Mouse (Mus musculus): ENCODE results near the gene Zbtb25. TPM values are rescaled to one million over a fixed set of nuclear protein-coding genes. Genes with fewer than 3 reads are reported as not detected.

Zbtb25 gene
- polyA plus RNA-seq (2015; fragmentation: Nextera tagmentation; extraction: Ambion mirVana): 27.0 and 28.8 TPM in 2 replicates

GRCm38 (mm10) chr12:76369206-76369977, at the start of gene Zbtb25:
Gene Zbtb25, minus strand, starts transcription at chr12:76369602.
- peak; percentile 86 for DNase-seq (ENCODE audit: low spot score)

- DNase-seq (ENCODE audit: low spot score): no peak
Observed at GRCm38 (mm10) chr12:76418346-76418745, 48.9 kb upstream of the Zbtb25 start.

- no peak for DNase-seq (ENCODE audit: low spot score)
Observed at GRCm38 (mm10) chr12:76417433-76417854, 48.0 kb upstream of the Zbtb25 start, which contains the start of gene Ppp1r36. Gene Ppp1r36, plus strand, starts transcription at chr12:76417538.

- no peak for DNase-seq (ENCODE audit: low spot score)
Observed at GRCm38 (mm10) chr12:76415383-76416010, 46.1 kb upstream of the Zbtb25 start.

GRCm38 (mm10) chr12:76409166-76409565, 39.8 kb upstream of the Zbtb25 start:
- DNase-seq (ENCODE audit: low spot score): no peak

GRCm38 (mm10) chr12:76407184-76407583, 37.8 kb upstream of the Zbtb25 start:
- no peak for DNase-seq (ENCODE audit: low spot score)

GRCm38 (mm10) chr12:76405971-76406370, 36.6 kb upstream of the Zbtb25 start:
- DNase-seq (ENCODE audit: low spot score): peak; percentile 17

- peak; percentile 23 for DNase-seq (ENCODE audit: low spot score)
Observed at GRCm38 (mm10) chr12:76405183-76405970, 36.0 kb upstream of the Zbtb25 start.

GRCm38 (mm10) chr12:76404836-76405182, 35.4 kb upstream of the Zbtb25 start:
- DNase-seq (ENCODE audit: low spot score): no peak

GRCm38 (mm10) chr12:76403886-76404537, 34.6 kb upstream of the Zbtb25 start, which contains the start of gene Hspa2:
Gene Hspa2, plus strand, starts transcription at chr12:76404176.
- DNase-seq (ENCODE audit: low spot score): peak; percentile 100

GRCm38 (mm10) chr12:76402991-76403885, 33.8 kb upstream of the Zbtb25 start:
- DNase-seq (ENCODE audit: low spot score): peak; percentile 13

- DNase-seq (ENCODE audit: low spot score): no peak
Observed at GRCm38 (mm10) chr12:76401674-76402073, 32.3 kb upstream of the Zbtb25 start.

- DNase-seq (ENCODE audit: low spot score): no peak
Observed at GRCm38 (mm10) chr12:76397281-76397680, 27.9 kb upstream of the Zbtb25 start.

GRCm38 (mm10) chr12:76392979-76393378, 23.6 kb upstream of the Zbtb25 start:
- no peak for DNase-seq (ENCODE audit: low spot score)

GRCm38 (mm10) chr12:76391595-76392271, 22.3 kb upstream of the Zbtb25 start:
- no peak for DNase-seq (ENCODE audit: low spot score)

GRCm38 (mm10) chr12:76388794-76389193, 19.4 kb upstream of the Zbtb25 start:
- DNase-seq (ENCODE audit: low spot score): no peak

GRCm38 (mm10) chr12:76385342-76385741, 15.9 kb upstream of the Zbtb25 start:
- DNase-seq (ENCODE audit: low spot score): no peak

GRCm38 (mm10) chr12:76380151-76380550, 10.7 kb upstream of the Zbtb25 start:
- DNase-seq (ENCODE audit: low spot score): no peak

GRCm38 (mm10) chr12:76378556-76378955, 9.2 kb upstream of the Zbtb25 start:
- no peak for DNase-seq (ENCODE audit: low spot score)

GRCm38 (mm10) chr12:76377726-76378125, 8.3 kb upstream of the Zbtb25 start:
- no peak for DNase-seq (ENCODE audit: low spot score)
